Mouse (Mus musculus) kidney, postnatal 25 days (tissue): ENCODE results near the gene Epha4.

Experiments used
- DNase-seq, 2 experiments: peaks; one replicate each; pipeline ENCODE4 v3.0.0; 2021; ENCODE audit warnings: mixed read lengths in 2 of 2

Epha4 gene

DNA sequence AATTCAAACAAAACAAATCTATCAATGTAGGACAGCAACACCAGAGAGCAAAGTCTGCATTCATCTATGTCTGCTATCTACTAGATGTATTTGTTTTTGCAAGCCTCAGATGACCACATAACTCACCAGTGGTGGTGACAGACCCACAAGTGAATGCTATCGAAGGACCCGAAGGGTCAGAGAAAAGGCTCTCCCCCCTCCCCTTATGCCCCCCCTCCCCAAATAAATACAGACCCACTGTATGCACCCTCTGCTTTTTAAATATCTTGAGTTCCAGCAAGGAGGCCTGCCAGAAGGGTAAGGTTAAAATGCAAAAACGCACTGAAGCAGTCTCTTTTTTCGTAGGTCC lies 2.9 kb downstream of the Epha4 start:
- no peak for DNase-seq

DNA sequence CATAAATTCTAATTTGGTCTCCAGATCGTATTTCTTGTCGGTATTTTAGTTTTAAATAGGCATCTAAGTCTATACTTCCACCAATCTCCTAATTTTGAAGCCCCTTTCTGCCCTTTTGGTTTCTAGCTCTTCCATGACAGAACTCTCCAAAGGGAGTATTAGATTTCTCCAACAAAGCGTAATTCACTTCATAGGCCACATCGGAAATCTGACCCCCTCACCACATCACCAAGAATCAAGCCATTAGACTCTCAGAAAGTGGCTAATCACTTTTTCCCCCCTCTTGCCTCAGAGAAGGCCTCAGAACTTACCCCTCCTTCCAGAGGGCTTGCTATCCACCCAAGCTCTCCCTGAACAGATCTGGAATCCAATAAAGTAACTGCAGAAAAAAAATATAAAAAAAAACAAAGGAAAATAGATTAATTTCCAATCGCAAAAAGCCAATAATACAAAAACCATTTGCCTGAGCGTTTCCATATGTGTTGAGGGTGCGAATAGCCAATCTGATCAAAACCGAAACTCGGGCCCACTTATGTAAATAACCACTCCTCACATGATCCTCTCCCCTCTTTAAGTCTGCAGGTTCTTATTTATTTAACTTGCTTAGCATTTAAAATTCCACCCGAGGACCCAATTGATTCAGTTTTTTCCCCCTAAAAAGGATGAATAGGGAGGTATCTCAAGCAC lies 3.4 kb downstream of the Epha4 start:
- DNase-seq = no peak

DNA sequence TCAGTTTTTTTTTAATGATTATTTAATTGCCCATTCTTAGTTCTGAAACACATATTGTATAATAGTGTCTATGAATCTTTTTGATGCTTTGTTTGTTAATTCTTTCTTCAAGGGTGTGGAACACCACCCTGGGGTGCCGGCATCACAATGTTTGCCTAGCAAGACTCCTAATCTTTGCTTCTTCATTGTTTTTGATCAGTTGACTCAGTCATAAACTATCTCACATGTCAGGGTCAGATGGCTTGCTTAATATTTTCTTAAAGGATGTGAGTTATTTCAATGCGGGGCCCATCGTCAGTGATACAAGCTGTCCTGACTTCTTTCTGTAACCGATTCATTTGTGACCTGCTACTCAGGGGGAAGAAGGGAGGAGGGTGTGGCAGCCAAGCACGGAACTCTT lies 4.3 kb downstream of the Epha4 start:
- DNase-seq = no peak

DNA sequence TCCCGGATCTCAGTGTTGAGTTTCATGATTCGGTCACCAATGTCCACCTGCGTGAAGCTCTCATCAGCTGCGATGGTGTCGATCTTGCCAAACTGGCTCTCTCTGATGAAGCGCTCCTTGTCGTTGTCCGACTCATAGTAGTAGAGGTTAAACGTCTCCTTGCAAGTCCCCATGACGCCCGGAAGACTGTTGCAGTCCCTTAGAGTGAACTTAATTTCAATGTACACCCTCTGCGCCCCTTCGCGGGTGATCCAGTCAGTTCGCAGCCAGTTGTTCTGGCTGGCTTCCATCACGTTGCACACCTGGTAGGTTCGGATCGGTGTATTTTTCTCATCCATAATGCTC lies 8.1 kb downstream of the Epha4 start:
- no peak for DNase-seq

DNA sequence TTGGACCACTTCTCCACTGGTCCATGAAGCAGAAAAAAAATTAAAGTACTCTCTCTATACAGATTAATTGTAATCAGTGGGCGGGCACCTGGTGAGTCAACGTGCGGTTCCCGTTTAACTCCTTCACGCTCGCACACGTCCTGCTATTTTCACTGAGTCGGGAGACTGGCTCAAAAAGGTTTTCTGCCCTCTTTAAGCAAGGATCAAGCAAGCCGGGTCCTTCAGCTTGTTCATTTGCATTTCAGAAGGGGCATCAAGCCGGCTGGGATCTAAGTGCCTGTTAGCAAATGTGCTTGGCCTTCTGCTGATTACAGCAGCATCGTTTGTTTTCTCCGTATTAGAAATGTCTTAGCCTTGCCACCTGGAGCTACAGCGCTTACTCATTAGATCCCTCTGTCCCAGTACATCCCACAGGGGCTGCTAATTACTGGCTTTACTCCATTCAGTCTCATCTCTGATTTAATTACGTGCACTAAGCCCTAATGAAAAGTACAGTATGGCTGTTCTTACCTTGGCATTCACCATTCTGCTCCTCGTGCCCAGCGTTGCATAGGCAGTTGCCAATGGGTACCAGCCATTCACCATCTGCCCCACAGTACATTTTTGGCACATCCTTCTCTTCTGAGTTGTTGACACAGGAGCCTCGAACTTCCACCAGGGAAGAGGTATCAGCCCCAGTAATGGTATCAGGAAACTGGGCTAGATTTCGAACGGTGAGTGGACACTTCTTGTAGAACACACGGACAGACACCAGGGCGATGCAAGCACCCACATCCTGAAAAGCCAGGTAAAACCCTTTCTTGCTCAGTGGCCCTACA lies 8.6 kb downstream of the Epha4 start:
- no peak for DNase-seq

DNA sequence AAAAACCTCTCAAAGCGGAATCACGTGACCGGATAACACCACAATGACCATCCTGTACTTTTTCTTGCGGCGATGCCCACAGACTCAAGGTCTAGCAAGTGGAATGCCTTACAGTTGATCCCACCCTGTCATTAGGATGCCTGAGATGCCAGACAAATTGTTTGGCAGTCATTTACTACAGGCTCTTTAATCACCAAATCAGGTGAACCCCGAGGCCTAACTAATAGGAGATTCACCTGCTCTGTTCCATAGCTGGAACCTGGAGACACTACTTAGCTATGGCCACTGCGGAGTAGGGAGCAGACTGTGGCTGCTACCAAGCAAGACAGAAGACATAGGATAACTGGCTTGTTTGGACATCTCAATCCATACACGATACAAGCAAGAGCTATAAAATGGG lies 9.6 kb downstream of the Epha4 start:
- no peak for DNase-seq

DNA sequence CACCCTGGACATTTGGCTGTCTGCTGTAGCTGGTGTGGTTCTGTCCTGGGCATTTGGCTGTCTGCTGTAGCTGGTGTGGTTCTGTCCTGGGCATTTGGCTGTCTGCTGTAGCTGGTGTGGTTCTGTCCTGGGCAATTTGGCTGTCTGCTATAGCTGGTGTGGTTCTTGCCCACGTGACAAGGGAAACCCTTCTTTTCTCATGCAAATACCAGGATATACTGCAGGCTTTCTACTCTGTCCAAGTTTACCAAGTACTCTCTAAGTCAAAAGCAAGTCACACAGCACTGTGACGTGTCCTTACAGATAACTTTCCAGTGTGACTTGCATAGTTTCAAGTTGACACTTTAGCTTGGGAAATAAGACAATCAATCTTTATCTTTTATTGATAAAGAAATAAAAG lies 10.1 kb downstream of the Epha4 start:
- DNase-seq = no peak

DNA sequence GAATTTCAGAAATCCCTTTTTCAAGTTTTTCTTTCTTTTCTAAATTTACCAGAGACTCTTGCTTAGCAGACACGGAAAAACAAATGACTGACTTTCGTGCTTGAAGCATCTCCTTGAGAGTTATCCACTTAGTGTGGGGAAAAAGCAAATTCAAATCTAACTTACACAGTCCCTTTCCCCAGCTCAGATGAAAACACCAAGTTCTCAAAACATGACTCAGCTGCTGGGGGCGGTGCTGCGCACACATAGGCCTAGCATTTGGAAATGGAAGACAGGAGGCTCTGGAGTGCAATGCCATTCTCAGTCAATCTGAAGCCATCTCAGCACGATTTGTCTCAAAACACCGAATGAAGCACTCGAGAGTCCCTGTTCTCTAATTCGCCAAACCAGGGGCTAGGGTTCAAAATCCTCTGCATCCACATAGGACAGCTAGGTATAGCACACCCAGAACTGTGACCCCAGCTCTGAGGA lies 11.1 kb downstream of the Epha4 start:
- DNase-seq = no peak

DNA sequence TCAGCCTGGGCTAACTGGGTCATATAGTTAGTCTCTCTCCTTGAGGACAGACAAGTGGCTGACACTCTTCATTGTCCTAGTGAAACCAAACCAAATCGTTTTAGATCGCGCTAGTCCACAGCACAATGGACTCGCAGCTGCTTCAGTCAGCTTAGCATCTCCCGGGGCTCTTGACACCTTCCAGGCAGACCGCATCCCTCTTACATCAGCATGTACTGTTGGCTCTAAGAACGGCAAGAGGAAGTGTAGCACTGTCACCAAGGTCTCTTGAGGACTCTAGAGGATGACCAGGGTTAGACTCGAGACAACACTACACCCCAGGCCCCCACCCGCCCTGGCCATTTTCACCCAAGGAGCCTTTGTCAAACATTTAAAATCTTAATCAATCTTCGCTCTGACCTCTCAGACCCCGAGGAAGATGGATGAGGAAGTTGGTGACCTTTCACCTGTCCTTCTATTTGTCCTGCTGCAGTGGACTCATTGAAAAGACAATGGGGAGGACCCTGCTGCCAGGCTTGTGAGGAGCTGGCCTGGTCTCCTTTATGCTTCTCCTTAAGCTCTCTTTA lies 12.3 kb downstream of the Epha4 start:
- DNase-seq = no peak

DNA sequence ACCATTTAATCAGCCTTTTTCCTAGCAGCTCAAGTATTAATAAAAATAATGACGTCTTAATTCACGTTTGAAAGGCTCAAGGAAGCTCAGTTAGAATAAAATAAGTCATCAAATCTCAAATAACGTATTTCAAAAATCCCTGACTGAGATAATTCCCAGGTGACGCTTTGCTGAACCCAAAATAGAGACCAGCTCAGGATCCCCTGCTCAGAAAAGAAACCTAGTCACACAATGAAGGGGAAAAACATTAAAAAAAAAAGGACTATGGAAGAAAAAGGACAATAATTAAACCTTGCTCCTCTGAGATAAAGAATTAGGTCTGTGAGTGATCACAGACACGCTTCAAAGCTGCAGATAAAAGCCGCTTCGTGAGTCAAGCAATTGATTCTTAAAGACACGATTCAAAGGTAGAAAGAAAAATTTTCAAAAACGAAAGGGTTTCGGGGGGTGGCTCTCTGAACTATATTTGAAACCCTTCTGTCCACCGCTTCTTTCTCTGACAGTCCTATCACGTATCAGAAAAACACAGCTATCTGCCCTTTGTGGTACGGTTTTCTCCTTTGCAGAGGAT lies 13.4 kb downstream of the Epha4 start:
- DNase-seq = no peak

DNA sequence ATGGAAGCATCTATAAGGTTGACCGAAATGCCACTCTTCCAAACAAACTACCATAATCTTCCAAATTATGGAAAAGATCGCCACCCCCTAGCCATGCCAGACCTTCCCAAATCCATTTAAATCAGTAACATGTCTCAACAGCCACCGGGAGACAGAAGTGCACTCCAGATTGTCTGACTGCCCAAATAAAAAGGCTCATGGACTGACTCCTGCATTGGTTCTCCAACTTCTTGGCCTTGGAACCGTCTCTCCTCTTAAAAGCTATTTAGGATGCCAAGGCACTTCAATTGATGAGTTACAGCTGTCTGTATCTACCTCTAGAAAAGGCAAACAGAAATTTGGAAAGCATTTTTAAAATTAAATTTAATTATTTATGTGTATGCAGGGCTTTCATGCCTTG lies 17.4 kb downstream of the Epha4 start:
- DNase-seq = no peak

DNA sequence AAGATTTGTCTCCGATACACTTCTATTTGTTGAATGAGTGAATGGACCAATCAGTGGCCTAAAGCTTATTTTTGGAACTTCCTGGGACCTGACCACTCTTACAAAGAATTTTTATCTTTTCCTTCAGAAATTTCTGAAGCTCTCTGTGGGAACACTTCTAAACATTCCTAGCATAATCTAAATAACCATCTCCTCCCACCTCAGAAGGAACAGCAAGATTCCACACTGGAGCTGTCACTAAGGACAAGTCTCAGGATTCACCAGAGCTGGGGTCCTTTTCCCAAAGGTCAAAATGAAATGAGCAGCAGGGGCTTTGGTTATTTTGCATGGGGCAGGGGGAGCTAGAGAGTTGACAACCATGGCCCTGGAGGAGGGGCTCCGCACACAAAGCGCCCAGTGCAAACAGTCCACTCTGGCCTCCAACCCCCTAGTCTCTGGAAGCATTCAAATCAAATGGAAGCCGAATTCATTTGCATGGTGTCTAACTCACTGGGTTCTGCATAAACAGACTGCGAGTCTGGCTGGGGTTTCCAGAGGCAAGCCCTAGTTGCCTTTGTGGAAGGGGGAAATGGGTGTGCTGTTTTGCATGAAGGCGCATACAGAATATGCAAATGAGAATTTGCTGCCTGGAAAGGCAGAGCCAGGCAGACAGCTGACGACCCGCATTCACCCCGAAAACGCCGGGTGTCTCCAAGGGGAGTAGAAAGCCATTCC lies 18.3 kb downstream of the Epha4 start:
- DNase-seq = no peak

DNA sequence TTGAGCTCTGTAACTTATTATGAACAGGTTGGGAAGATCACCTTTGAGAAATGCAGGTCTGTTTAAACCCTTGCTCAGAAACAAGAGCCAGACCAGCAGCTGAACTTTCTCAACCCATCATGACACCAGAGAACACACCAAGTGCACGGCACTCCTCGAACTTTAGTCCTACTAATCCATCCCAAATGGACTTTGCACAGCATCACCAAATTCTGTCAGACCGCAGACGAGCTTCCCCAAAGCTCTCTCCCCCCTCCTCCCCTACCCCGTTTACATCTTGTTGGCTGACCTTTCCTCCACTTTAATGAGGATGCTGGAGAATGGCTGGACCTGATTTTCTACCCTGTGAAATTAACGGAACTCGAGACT lies 19.1 kb downstream of the Epha4 start:
- DNase-seq = no peak

DNA sequence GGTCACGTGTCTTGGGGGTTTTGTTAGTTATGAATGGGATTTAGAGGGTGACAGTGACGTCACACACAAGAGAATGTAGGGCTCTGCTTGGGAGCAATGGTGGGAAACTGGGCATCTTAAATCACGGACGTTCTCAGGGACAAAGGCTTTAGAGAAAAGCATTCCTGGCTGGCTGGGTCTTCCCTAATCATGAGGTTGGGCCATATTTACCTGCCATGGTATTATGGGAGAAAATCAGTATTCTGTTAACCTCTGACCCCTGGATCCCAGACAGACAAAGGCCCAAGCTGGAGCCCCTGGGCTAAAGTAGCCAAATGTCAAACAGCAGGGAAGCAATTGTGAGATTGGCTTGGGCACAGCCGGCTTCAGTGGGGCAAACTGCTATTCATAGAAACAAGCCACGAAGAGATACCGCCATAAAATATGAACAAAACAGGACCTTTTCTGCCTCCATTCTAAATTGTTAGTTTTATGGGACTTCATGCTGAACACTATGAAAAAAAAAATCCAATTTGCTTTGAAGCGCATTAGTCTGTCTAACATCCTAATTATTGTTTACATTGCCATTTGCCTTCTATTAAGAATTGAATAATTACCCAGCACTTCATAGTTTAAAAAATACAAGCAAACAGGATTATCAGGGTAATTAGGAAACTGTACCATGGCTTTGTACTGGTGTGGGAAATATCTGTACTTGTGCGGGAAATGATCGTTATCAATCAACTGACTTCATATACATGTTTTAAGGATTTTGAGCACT lies 19.7 kb downstream of the Epha4 start:
- DNase-seq = no peak

DNA sequence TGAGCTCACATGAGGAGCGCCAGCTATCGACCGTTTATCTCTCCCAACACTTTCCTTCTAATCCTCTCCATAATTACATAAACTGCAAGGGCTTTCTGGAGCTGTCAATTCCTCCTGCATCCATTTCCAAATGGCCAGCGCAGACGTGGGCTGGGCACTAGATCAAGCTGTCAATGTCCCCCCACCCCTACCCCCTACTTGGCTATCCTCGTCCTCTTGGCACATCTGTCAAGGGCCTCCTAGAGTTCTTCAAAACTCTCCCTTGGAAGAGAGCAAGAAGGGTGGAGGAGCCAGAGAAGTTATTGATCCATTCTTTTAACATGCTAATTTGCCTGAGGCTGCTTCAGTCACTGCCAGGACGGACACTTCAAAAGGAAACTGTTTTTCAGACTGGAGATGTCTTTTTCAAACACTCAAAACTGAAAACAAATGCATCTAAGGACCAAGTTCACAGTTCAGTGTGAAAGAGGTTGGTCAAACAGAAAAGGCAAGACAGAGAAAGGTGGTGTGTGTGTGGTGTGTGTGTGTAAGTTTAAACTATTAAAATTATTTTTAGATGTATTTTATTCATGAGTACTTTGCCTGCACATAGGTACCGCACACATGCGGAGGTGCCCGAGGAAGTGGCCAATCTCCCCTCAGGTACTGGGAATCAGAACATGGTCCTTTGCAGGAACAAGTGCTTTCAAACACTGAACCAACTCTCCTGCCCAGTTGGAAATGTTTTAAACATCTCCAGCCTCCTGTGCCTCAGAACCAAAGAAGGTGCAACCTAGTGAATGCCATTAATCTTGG lies 20.9 kb downstream of the Epha4 start:
- no peak for DNase-seq

DNA sequence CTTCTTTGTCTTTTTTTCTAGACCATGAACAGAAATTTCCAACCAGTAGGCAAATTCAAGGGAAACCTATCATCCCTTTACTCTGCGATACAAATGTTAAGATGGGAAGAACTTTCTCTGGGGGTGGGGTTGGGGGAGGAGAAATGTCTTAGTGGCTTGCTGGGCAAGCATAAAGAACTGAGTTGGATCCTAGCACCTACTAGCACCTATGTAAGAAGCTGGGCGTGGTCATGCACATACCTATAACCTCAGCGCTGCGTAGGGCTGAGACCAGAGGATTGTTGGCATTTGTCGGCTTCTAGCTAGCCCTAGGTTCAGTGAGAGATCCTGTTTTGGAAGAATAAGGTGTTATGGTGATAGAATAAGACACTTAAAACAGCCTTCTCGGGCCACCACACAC lies 24.7 kb downstream of the Epha4 start:
- DNase-seq = no peak

DNA sequence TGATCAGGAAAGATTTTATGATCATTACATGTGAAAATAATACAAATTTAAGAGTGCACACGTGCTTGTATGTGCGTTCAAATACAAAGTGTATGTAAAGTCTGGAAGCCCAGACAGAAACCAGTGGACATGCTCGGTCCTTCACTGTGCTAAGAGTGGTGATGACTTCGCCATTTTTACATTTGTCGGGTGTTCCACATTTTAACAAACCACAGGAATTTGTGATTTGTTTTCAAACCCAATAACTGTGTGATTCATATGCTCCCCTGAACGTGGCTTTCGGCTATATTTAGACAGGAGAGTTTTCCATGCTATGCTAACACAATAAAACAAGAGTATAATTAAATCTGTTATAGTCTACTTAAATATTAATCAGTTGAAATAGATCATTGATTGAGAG lies 25.5 kb downstream of the Epha4 start:
- DNase-seq = no peak

DNA sequence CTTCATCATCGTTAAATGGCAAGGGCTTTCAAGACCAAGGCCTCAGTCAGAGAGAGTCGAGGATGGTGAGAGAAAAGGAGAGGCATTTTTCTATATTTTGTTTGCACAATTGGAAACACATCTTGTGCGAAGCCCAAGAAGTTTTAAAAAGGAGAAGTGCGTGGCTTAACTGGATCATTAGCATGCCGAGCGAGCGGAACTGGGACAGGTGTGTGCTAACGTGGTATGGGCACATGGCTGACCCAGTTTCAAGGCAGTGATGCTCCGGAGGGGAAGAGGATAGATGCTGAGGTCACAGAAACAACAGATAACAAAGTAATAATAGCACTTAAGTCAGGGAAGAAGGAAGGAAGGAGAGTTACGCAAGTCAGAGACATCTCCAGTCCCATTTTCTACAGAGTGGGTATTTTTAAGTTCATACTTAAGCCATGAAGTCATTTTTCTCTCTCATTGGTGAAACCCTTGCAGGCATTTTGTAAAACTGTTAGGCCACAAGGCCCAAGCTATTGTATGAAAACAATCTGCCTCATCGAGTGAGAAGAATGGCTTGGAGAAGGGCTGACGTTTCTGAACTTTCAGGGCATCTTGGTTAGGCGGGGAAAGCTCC lies 26.9 kb downstream of the Epha4 start:
- no peak for DNase-seq

DNA sequence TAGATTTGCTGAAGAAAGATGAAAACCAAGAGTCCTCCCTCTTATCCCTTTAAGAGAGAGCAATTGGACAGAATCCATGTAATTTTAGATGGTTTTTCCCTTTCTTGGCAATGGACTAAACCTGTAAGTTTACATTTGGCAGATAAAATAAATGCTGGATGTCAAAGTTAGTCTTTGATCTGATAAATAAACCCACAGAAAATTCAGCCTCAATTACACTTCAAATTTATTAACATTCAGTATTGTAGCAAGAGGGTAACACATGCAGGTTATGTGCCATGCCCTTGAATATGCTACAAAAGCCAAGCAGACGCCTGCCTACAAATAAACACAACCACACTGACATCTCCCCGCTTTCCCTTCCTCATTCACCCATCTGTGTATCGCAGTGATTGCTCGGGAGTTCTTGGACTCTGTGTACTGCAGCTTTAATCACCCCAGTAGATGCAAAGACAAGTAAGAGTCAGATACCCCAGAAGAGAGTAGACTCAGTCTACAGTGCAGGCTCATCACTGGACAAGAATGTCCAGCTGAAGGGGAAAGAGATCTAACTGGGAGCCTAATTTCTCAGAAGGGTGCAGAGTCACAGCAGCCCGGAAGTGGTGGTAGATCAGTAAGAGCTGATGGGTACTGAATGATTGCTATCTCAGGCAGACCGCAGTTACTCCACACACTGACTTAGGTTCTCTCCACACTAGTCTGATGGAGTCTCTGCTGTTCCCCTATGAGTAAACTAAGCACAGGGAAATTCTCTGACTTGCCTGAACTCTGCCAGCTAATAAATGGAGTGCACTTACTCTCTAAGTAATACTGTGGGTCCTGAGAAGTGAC lies 29.9 kb downstream of the Epha4 start:
- DNase-seq = no peak

DNA sequence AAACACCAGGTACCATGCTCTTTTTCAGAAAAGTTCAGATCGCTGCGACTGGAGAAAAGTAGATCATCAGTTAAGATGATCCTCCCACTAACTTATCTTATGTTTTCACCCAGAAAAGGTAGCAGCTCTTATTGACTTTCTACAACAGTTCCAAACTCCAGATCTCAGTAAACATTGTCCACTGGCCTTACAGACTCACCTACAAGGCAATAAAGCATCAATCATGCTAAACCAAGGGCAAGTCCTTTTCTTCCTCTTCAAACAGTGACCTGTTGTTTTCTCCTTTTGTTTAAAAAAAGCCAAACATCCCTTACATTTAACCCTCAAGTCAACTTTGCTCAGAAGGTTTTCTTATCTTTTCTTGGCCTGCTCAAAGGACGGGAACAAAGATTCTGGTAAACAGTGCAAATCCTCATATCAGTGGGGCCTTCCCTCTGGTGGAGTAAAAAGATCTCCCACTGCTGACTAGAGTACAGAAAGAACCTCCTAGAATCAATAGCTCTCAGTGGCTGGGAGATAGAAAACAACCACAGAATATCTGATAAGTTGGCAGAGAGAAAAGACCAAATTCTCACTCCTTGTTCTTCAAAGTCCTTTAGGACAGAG lies 39.0 kb downstream of the Epha4 start:
- no peak for DNase-seq
